Mouse (Mus musculus): ENCODE measurements around the gene Suds3. TPM values are rescaled to one million over a fixed set of nuclear protein-coding genes. Genes with fewer than 3 reads are reported as not detected.

Gene Suds3
- polyA plus RNA-seq, 1 experiment, result 57.1 TPM

- 88% methylated on average over 16 of the region's 16 CpGs for WGBS
- Histone ChIP-seq H3K4me3 (replicated peaks; ENCODE audit: extremely low read depth, low read depth, low read length) (no peak overlapping the region), H3K4me1 (ENCODE audit: control insufficient read depth, insufficient read depth, low read length) (peaks cover 11% of the 10 kb centered on the region)
- TF ChIP-seq CTCF (IDR thresholded peaks at IDR 0.05; ENCODE audit: insufficient read depth, low read length) (no peak), POLR2A (IDR thresholded peaks at IDR 0.05; ENCODE audit: borderline replicate concordance, extremely low read depth, low read depth, low read length) (no peak)
- no peak for DNase-seq
Measured at GRCm38 (mm10) chr5:117125482-117126346, 9.8 kb upstream of the Suds3 start.

DNA sequence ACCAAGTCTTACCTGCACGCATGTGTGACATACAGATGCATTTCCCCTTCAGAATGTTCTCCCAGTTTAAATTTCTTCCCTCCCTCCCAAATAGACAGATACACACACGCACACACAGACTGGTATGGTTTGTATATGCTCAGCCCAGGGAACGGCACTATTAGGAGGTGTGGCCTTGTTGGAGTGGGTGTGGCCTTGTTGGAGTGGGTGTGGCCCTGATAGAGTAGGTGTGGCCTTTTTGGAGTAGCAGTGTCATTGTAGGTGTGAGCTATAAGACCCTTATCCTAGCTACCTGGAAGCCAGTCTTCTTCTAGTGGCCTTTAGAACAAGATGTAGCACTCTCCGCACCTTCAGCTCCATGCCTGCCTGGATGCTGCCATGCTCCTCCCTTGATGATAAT, 7.9 kb upstream of the Suds3 start:
- 73% methylated on average over 4 of the region's 4 CpGs for WGBS
- no peak for TF ChIP-seq POLR2A (IDR thresholded peaks at IDR 0.05; ENCODE audit: borderline replicate concordance, extremely low read depth, low read depth, low read length)
- no peak for TF ChIP-seq CTCF (IDR thresholded peaks at IDR 0.05; ENCODE audit: insufficient read depth, low read length)
- no peak for DNase-seq
- no peak overlapping the region for H3K4me3 ChIP-seq (replicated peaks; ENCODE audit: extremely low read depth, low read depth, low read length)
- peaks cover 11% of the 10 kb centered on the region for H3K4me1 ChIP-seq (ENCODE audit: control insufficient read depth, insufficient read depth, low read length)

DNA sequence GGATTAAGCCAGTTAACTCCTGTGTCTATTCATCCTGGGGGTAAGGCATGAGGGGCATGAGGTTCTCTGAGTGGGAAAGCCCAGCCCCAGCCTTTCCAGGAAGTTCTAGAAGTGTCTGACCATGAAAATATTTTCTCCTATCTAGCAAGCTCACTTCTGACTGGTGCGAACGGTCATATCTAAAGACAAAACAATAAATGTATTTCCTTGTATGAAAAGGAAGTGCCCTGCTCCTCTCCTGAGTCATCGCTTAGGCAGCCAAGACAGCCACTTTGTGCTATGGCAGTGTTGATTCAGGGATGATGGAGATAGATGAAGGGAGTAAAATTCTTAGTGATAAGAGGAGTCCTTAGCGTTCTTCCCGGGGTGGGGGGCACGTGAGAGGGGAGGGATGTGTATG, 7.2 kb upstream of the Suds3 start:
- Histone ChIP-seq H3K4me1 (ENCODE audit: control insufficient read depth, insufficient read depth, low read length) (peaks cover 11% of the 10 kb centered on the region), H3K4me3 (replicated peaks; ENCODE audit: extremely low read depth, low read depth, low read length) (no peak overlapping the region)
- no peak for TF ChIP-seq POLR2A (IDR thresholded peaks at IDR 0.05; ENCODE audit: borderline replicate concordance, extremely low read depth, low read depth, low read length)
- no peak for TF ChIP-seq CTCF (IDR thresholded peaks at IDR 0.05; ENCODE audit: insufficient read depth, low read length)
- DNase-seq, result no peak
- WGBS, result 28% methylated on average over 6 of the region's 6 CpGs

DNA sequence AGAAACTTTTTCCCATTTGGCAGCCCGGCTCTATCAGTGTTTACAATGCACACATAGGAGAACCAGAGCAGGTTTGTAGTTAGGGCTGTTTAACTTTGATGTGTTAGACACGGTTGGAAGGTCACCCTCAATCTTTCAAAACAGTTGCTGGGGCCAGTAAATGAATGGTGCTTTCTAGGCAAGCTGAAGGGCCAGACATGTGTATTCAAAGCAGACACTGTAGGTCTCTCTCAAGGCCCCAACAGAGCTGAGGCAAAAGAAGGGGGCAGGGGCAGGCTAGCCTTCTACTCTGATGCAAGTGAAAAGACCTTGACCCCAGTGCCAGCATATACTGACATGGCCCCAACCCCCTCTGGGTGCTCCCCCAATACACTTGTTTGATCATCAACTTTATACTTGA, 5.7 kb upstream of the Suds3 start:
- Histone ChIP-seq H3K4me1 (ENCODE audit: control insufficient read depth, insufficient read depth, low read length) (peaks cover 11% of the 10 kb centered on the region), H3K4me3 (replicated peaks; ENCODE audit: extremely low read depth, low read depth, low read length) (no peak overlapping the region)
- no peak for TF ChIP-seq CTCF (IDR thresholded peaks at IDR 0.05; ENCODE audit: insufficient read depth, low read length)
- no peak for TF ChIP-seq POLR2A (IDR thresholded peaks at IDR 0.05; ENCODE audit: borderline replicate concordance, extremely low read depth, low read depth, low read length)
- DNase-seq, result no peak
- 11% methylated on average over 2 of the region's 2 CpGs for WGBS

- Histone ChIP-seq H3K4me1 (ENCODE audit: control insufficient read depth, insufficient read depth, low read length) (peaks cover 14% of the 10 kb centered on the region), H3K4me3 (replicated peaks; ENCODE audit: extremely low read depth, low read depth, low read length) (peak overlapping the region; percentile 84)
- WGBS, result 2% methylated on average over 40 of the region's 40 CpGs
- DNase-seq, result peak; percentile 53
- TF ChIP-seq CTCF (IDR thresholded peaks at IDR 0.05; ENCODE audit: insufficient read depth, low read length), result no peak
- no peak for TF ChIP-seq POLR2A (IDR thresholded peaks at IDR 0.05; ENCODE audit: borderline replicate concordance, extremely low read depth, low read depth, low read length)
Measured at GRCm38 (mm10) chr5:117120489-117121466, 4.9 kb upstream of the Suds3 start.

DNA sequence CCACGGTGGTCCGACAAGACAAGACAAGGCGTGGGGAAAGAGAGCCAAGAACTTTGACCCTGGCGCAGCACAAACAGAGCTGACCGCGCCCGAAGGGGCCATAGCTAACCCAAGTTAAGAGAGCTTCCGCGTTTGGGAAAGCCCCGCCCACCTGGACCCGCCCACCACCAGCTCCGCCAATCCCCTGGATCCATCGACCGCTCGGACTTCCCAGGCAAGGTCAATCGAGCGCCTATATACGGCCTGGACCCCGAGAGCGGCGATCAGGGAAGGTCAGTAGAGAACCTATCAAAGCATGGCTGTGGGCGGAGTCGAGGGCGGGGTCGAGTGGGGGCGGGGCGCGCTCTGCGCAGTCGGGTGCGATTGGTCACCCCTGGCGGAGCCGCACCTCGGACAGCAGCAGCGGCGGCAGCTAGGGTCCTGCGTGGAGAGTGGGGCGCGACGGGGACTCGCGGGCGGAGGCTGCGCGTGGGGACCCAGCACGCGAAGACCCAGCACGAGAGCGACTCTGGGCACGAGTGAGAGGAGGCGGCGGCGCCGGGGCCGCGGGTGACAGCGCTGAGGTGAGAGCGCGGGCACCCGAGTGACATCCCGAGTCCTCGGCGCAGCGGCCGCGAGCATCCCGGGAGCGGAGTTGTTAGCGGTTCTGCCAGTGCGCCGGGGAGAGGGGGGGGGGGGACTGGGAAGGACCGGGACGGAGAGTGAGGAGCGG, 4.0 kb upstream of the Suds3 start, which contains the start of gene Taok3:
Taok3 (plus strand) TSS at position 353 of the 712 bp plus-strand sequence.
- DNase-seq, result peak; percentile 95
- Histone ChIP-seq H3K4me1 (ENCODE audit: control insufficient read depth, insufficient read depth, low read length) (peaks cover 14% of the 10 kb centered on the region), H3K4me3 (replicated peaks; ENCODE audit: extremely low read depth, low read depth, low read length) (peak within 1 kb of the TSS; percentile 84)
- WGBS, result under 1% methylated on average over 65 of the region's 74 CpGs
- TF ChIP-seq POLR2A (IDR thresholded peaks at IDR 0.05; ENCODE audit: borderline replicate concordance, extremely low read depth, low read depth, low read length) (peak; percentile 99), CTCF (IDR thresholded peaks at IDR 0.05; ENCODE audit: insufficient read depth, low read length) (no peak)

GRCm38 (mm10) chr5:117118850-117119249, 2.9 kb upstream of the Suds3 start:
- no peak for TF ChIP-seq POLR2A (IDR thresholded peaks at IDR 0.05; ENCODE audit: borderline replicate concordance, extremely low read depth, low read depth, low read length)
- no peak for TF ChIP-seq CTCF (IDR thresholded peaks at IDR 0.05; ENCODE audit: insufficient read depth, low read length)
- DNase-seq, result no peak
- Histone ChIP-seq H3K4me1 (ENCODE audit: control insufficient read depth, insufficient read depth, low read length) (peaks cover 14% of the 10 kb centered on the region), H3K4me3 (replicated peaks; ENCODE audit: extremely low read depth, low read depth, low read length) (no peak overlapping the region)
- whole genome bisulfite sequencing, result 65% methylated on average over 8 of the region's 8 CpGs

DNA sequence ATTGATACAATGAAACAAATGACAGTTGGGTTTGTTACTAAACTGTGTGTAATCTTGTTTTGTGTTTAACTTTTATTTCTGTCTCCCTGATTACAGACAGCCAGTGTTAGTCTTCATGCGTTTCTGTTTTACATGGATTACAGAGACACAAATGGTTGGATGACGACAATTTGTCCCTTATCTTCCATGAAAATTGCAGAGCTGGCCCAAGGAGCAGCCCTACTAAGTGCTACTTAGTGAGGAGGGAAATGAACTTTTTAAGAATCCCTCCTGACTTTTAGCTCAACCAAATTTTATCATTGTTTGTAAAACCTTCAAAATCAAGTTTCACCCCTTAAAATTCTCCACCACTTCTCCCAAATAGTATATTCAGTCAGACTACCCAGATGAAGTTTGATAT, 2.3 kb upstream of the Suds3 start:
- Histone ChIP-seq H3K4me3 (replicated peaks; ENCODE audit: extremely low read depth, low read depth, low read length) (no peak overlapping the region), H3K4me1 (ENCODE audit: control insufficient read depth, insufficient read depth, low read length) (peaks cover 7% of the 10 kb centered on the region)
- no peak for TF ChIP-seq POLR2A (IDR thresholded peaks at IDR 0.05; ENCODE audit: borderline replicate concordance, extremely low read depth, low read depth, low read length)
- no peak for TF ChIP-seq CTCF (IDR thresholded peaks at IDR 0.05; ENCODE audit: insufficient read depth, low read length)
- no peak for DNase-seq
- WGBS, result 85% methylated on average over 2 of the region's 2 CpGs

DNA sequence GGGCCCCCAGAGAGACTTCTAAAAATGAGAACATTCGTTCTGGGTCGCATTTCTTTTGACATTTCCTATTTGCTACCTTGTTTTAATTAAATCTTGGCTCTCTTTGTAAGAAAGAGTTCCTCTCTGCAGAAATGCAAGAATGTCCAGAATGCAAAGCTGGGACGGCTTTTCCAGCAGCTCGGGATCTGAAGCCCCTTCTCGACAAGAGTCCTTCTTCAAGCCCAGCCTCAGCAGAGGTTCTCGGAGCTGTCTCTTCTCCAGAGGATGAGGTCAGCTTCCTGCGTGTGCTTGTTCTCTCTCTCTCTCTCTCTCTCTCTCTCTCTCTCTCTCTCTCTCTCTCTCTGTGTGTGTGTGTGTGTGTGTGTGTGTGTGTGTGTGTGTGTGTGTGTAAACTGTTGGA, 1.8 kb upstream of the Suds3 start:
- DNase-seq, result no peak
- WGBS, result 54% methylated on average over 7 of the region's 7 CpGs
- no peak for TF ChIP-seq CTCF (IDR thresholded peaks at IDR 0.05; ENCODE audit: insufficient read depth, low read length)
- TF ChIP-seq POLR2A (IDR thresholded peaks at IDR 0.05; ENCODE audit: borderline replicate concordance, extremely low read depth, low read depth, low read length), result no peak
- no peak overlapping the region for H3K4me3 ChIP-seq (replicated peaks; ENCODE audit: extremely low read depth, low read depth, low read length)
- H3K4me1 ChIP-seq (ENCODE audit: control insufficient read depth, insufficient read depth, low read length), result peaks cover 6% of the 10 kb centered on the region

Measured in lung, adult 2 months (tissue).